Mouse (Mus musculus) thymus, adult 18-20 months (tissue): ENCODE data around the gene Clec16a.

Experiments used
- DNase-seq, 2 experiments: peaks; one replicate each; pipeline ENCODE4 v3.0.0; 2022; ENCODE audit warnings: mixed read lengths in 2 of 2

The Clec16a gene

DNA sequence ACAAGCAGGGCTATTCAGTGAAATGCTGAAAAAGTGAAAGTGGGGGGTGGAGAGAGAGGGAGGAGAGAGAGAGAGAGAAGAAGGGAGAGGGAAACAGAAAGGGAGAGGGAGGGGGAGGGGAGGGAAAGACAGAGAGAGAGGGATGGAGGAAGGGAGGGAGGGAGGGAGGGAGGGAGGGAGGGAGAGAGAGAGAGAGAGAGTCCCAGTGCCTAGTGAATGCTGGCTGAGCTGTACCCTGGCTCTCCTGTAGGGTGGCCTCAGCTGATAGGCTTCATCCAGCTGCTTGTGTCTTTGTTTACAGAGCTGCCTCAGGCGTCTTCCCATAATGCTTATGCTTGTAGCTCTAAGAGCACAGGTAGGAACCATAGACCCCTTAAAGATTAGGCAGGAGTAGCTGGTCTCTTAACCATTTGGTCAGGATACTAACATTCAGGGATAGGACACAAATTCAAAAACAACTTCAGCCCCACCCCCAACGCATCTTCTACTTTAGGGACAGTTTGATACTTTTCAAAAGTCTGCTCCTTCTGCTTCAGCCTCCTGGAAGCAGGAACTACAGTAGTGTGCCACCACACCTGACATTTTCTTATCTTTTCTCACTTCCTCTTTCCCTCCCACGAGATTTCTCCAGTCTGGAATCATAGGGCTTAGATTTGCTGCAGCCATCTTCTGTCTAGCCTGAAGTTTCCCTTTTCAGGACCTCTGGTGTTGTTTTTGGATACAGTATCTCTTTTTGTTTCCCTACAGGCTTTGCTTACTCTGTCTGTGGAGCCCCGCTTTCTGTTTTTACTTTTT is 225.6 kb downstream of the Clec16a start:
- no peak for DNase-seq

DNA sequence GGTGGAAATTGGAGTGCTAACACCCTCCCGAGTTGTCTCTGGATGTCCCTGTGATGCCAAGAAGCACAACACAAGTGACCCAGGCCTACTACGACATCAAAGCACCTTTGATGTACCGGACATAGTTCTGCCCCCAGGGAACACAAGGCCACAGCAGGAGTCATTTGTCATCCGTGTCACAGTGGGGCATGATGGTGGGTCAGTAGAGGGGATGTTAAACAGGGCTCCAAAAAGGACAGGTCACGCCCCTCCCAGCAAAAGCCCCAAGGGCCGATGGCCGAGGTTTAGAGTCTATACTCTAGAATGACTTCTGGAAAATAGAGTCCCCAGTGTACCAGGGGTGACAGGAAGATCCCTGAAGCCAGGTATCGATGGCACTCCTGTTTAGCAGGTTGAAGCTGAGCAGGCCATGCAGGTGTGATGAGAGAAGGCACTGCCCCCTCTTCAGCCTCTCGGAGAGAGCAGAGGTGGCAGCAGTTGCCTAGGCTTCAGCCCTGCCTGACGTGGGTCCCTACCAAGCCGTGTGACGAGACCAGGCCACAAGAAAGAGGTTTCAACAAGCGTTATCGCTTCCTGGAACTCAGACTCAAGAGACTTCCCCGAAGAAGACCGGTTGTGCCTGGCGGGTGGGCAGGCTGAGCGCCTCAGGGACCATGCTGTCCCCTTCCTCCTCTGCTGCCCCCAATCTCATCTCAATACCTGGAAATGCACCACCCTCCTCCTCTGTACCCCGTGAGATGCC is 226.8 kb downstream of the Clec16a start:
- DNase-seq, result peak; percentile 71 to 84

DNA sequence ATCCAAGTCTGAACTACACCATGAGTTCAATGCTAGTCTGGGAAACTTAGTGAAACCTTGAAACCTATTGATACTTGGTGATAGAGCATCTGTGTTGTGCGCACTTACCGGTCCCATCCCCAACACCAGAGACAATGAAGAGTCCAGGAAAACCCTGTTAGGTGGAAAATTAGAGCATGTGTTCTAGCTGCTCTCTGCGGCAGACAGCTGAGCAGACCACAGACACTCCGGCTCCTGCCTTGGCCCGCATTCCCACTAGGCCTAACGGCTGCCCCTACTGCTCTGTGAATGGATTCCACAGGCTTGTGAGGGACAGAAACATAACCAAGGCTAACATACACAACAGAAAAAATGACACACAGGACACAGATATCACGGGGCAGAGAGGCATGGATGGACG is 228.4 kb downstream of the Clec16a start:
- DNase-seq, result no peak

DNA sequence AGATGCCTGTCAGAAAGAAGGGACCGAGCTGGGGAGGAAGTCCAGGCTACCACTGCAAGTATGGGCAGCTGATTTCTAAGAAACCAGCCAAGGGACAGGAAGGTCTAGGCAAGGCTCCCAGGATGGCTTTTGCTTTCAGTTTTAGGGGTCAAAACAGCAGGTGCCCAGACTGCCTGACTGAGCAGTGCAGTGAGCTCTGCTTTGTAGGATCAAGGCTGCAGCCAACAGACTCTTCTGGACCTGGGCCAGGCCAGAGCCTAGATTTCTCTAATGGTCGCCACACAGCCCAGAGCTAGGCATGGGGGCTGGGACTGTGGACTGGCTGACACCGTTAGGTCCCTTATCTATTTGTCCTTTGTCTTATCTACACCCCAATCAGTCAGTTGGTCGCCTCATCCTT is 229.6 kb downstream of the Clec16a start:
- DNase-seq, result no peak

DNA sequence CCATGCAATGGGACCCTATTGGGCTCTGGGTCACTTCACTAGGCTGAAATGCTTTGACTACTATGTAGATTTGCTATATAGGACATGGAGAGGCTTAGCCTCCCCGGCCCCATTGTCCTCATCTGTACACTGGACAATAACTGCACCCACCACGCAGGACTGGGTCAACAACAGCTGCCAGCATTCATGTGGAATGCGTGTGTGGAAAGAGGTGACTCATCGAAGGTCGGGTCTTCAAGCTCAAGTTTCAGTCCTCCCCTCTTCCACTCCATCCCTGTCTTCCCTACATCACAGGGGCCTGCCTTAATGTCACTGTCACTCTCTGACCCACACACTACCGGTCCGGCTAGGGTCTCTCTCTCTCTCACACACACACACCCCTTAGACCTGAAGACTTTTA is 231.2 kb downstream of the Clec16a start:
- DNase-seq, result no peak

DNA sequence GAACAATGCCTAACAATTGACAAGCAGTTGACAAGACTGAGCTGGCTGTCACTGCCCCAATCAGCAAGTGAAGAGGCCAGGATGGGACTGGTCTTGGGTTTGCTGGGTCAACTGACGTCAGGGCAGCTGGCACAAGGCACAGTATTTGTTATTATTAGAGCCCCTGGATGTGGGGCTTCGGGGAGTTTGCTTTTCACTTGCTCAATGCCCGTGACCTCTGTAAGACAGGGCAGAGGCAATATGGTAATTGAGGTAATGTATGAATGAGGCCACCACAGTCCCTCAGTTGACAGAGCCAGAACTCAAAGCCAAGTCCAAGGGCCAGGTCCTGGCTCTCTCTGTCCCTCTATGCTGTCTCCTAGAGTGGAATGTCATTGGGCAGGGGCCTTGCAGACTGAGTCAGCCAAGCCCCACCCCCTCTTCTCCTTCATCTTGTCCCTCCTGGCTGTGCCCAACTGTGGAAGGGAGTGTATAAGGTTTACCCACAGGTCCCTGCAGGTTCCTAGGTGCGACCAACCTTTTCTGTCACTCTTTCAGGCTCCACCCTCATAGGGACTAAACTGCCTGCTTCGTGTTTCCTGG is 232.5 kb downstream of the Clec16a start:
- no peak for DNase-seq

DNA sequence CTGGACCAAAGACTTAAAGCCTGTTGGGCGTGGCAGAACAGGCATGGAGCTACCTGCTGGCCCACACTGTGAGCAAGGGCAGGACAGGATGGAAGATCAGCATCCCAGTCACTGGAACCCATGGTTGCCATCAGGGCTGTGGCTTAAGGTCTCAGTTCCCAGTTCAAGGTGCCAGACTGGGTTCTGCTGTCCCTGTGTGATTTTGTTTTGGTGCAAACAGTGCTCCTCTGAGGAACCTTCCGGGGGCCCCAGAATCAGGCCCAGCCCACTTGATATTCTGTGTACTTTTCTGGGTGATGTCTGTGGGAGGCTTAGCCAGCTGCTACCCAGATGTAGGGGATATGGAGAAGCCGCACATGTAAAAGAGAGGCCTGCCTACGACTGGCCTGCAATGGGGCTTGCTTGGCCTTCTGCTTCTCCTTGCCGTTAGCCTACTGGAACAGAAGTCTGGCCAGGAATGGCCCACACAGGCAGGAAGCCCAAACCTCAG is 235.5 kb downstream of the Clec16a start:
- no peak for DNase-seq

DNA sequence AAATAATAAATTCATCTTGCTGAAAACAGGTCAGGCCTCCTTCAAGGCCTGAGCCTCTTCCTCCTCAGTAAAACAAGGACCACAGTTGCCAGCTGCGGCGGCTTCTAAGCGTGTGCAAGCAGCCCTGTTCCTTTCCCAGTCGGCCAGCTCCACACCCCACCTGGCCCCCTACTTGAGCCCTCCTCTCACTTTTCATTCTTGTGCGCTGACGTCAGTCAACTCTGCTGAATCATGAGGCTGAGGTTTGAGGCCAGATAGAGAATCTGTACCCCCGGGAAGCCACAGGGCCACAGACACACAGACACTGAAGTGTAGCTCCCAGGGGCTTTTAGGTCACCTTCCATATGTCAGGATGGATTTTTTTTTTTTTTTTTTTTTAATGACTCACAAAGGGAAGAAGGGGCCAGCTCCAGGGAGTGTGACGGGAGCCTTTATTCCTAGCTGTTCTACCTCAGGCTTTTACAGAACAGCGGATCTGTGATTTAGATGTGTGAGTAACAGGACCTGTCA is 236.8 kb downstream of the Clec16a start:
- DNase-seq, result peak in 1 of 2 experiments; percentile 69

DNA sequence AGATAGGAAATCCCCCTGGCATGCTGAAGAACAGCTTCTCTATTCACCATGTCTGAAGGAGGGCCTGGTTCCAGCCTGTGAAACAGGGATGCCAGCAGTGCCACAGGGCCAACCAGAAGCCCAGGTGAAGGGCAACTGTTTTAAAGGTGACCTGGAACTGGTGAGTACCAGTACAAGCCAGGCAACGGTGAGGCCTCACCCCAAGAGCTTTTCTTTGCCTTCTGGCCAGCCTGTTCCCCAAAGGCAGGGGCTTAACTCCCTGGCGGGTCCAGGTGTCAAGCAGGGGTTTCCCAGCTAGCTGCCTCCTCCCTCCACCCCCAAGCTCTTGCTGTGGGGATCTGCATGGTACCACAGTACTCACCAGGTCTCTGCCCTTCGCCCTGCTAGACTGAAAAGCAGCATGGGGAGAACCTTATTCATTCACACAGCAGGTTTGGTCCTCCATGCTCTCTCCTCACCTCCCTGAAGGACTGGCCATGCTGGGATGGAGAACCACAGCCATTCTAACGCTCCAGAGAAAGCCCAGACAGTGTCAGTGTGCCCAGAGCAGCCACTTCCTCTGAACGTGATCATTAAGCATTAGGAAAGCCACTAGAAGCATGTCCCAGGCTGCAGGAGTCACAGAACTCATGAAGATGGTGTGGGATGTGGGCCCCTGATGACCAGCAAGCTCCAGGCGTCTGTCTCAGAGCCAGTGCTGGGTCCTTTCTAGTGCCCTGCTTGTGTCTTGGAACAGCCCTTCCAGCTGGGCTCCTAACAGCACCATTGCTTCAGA is 237.4 kb downstream of the Clec16a start:
- no peak for DNase-seq

DNA sequence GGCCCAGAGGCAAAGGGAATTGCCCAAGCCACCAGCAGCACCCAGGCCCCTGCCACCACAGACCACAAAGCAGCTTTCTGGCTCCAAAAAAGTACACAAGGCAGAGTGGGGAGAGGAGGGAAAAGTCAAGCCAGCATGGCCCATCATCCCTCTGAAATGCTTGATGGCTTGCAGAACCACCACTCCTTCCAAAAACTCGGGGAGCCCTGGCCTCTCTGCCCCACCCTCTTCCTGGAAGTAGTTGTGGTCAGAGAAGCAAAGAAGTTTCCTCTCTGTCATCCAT is 238.0 kb downstream of the Clec16a start:
- DNase-seq, result peak in 1 of 2 experiments; percentile 39

DNA sequence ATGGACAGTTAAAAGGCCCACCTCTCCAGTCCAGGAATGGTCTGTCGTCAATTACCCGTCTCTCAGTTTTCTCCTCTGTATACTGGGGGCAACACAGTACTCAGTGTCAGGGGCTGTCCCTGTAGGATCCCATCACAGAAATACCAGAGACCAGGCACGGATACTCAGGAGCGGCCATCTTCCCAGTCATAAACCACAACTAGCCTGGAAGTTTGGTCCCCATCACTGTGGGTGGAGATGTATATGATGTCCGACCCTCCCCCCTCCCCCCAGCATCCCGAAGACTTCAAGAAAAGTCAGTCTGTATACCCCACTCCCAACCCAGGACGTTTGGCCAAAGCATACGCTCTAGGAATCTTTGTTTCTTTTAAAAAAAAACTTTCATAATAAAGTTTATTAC is 238.3 kb downstream of the Clec16a start:
- DNase-seq, result no peak

DNA sequence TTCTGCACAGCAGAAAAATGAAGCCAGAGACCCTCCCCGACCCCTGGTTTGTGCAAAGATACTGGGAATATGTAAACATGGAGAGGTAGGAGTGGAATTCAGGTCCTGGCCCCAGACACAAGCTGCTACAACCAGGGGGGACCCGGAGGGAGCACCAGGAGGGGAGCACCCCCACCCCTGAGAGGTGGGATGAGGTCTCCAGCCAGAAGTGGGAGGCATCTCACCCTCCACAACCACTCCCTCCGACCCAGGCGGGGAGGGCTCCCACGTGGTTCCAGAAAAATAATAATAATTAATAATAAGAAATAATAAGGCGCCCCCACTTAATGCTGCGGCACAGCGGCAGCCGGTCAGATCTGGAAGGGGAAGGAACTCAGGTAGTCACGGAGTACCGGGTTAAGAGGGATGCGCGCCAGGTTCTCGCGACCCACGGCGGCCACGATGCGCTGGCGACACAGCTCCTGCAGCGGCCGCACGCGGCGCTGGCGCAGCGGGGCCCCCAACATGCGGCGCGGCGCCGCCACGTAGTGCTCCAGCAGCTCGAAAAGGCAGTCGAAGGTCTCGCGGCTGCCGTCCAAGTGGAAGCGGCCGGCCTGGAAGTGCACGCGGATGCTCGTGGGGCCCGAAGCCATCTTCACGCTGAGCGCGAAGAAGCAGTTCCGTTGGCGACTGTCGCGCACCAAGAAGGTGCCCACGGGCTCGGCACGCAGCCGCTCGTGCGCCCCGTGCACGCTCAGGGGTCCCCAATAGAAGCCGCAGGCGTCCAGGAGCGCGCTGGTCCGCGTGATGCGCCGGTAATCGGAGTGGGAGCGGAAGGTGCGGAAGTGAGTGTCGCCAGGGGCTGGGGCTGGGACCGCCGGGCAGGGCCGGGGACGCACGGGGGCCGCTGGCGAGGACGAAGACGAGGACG is 239.0 kb downstream of the Clec16a start:
- peak in 1 of 2 experiments; percentile 56 for DNase-seq

DNA sequence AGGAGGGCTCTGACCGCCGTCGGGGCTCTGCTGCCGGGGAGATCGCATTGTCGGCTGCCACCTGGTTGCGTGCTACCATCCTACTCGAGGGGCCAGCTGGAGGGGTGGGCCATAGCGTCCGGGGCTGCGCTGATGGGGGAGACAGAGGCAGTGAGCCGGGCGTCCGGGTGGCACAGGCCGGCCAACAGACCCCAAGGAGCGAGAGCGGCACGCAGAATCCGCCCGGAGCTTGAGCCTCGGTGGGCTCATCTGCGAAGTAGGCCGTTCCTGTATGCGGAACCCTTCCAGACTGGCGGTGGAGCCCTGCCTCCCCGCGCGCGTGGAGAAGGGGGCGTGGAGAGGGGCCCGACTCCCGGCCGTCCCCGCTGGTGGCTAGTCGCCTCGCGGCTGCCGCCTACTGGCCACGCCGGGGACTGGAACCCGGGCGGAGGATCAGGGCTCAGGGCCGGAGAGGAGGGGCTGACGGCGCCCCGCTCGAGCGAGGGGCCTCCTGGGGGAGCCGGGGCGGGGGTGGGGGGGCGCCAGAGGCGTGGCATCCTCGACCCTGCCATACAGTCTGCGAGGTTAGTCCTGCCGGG is 239.7 kb downstream of the Clec16a start:
- DNase-seq, result peak; percentile 93 to 94

DNA sequence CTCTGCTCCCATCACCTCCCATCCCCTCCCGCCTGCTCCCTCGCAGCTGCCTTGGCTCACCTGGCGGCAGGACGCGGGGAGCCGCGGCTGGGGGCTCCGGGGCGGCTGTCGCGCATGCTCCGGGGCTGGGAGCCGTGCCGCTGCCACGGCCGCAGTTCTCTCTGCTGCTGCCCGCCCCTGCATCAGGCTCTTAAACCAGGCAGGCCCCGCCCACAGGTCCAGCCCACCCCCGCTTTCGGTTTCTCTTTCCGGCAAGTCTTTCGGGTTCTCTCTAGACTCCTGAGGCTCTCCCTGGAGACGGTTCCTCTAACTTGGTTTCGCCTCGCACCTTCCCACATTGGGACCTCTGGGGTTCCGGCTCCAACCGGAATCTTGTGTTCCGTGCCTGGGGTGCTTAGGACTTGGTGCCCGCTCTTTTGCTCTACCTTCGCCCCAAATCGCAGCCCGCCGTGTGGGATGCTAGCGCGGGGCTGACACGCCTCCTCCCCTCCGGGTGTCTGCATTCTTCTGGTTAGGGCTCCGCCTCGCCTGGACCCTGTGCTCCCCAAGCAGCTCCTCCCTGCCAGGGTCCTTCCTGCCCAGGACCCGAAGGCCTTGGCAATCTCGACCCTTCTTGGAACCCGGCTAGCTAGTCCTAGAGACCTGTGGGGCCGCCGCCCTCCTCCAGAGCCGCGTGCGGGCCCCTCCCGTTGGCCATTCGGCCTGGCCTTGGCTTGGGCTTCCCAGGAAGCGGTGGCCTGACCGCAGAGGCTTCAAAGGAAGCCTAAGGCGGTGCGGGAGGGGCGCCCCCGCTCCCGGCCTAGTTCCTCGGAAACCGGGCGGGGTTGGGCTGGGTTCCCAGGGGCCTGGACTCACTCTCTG is 240.5 kb downstream of the Clec16a start, which contains the start of gene Socs1:
Gene Socs1, minus strand, starts transcription at position 166 of the 861 bp plus-strand sequence.
- DNase-seq, result peak; percentile 94

DNA sequence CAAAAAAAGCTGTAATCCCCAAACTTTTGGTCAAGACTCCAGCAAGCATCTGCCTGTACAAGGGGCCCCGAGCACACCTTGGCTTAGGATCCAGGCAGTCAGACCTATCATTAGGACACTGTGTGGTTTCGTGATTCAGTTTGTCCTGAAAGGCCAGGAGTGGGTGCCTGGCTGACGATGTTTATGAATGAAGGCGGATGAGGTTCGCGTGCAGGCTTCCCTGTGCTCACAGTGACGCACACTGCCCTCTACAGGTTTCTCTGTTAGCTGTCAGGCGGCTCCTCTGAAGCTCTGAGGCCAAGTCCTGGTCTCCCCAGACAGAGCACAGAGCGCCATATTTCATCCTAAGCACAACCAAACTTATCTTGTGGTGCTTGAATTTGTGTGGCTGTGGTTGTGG is 241.1 kb downstream of the Clec16a start:
- peak; percentile 75 to 88 for DNase-seq

DNA sequence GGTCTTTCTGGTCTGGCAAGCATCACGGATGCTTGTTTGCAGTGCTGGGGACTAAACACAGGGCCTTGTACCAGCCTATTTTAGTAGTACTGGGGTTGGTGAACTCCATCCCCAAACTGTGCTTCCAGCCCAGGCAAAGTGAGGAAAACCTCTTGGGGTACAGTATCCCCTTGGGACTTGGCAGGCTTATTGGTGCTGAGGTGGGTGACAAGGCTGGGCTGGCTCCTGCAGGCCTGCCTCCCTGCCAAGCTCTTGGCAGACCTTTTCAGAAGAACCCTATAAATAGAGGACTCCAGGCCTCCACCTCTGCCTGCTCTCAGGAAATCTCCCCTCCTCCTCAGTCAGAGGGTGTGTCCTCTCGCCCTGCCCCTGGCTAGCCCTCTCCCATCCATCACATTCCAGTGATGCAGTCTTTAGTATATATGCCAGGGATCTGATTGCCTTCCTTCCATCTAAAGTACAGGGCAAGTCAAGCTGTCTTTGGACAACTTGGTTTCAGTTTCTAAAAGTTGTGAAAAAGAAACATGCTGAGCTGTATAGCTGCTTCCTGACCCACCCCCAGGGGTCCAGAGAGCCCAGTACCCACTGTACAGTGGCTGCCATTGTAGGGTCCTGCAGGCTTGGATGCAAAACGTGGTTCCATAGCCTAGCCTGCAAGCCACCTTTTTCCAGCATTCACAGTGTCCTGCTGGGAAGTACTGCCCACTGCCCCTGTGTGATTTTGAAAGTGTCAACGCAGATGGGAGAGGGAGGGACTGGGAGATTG is 241.8 kb downstream of the Clec16a start:
- no peak for DNase-seq

DNA sequence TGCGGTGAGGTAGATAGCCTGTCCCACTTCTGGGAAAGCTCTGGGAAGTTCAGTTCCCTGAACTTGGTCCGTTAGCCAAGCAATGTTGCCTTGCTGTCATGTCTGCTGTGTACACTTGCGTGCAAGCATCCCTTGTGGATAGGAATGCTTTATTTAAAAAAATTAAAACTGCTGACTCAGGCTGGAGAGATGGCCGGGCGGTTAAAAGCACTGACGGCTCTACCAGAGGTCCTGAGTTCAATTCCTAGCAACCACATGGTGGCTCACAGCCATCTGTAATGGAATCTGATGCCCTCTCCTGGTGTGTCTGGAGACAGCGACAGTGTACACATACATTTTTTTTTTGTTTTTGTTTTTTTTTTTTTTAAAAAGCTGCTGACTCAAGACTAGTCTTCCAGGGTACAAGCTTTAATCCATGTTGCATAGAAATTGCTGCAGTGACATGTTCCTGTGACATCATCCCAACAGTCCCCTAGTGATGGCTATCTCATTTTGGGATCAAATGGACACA is 242.5 kb downstream of the Clec16a start:
- DNase-seq, result no peak

DNA sequence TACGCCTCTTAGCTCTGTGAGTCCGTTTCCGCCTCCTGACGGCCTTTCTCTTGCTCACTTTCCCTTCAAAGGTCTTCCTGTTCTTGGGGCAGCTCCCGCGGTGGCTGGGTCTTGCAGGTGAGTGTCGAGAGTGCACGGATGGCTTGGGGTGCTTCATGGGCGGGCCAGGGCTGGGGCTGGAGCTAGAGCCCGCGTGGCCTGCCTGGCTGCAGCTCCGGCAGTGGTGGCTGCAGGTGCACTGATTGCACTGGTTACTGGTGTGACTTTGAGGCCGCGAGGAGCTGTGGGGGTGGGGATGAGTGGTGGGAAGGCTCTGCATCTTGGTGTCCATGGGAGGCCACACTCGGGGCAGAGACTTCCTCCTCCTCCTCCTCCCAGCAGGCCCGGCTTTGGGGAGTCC is 243.1 kb downstream of the Clec16a start, which contains the start of gene Tnp2:
Gene Tnp2, minus strand, starts transcription at position 390 of the 400 bp plus-strand sequence.
- peak in 1 of 2 experiments; percentile 72 for DNase-seq

DNA sequence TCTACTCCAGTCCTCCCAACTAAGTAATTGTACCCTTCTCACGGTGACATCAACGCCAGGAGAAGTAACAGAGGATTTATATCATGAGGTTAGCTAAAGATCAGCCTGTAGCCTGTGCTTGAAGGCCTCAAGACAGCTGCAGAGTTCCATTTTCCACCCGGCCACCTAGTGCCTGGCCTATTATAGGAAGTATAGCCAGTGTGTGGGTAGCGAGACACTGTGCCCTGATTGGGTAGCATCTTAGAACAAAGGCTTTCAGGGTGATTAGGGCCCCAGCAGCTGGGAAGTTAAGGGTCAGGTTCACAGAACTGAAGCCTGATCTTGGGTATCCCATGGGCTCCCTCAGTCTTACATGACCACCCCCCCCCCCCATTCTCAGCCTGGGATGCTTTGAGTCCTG is 243.7 kb downstream of the Clec16a start:
- DNase-seq, result no peak
